23 mouse cellular contexts compared by ENCODE assay signal in genomic region chr1:73918001-73918400, GRCm38 (mm10).
DNase-seq lines count a peak whose midpoint lies in the region; ATAC-seq and TF ChIP-seq lines count a peak whose summit lies in the region.
"Had no signal": no experiment of that assay in that cellular context is flagged by ENCODE, and none has a peak within 500 bp of the region (broad histone marks: within the 10 kb centered on the region; RNA-seq: fewer than 3 reads in every experiment).

No protein-coding gene starts in this region.

- no peaks in the 10 kb centered on the region for H3K27me3 ChIP-seq in kidney, embryonic 14.5 days (ENCODE audit: control insufficient read depth, insufficient read depth, low read length)
- H3K27me3 ChIP-seq: CH12.LX; heart, embryonic 13.5 days; limb, embryonic 15.5 days; liver, embryonic 15.5 days; neural tube, embryonic 15.5 days had no signal

- no peak for ATAC-seq in kidney, embryonic 14.5 days (ENCODE audit: low FRiP score, low TSS enrichment)
- ATAC-seq: hindbrain, postnatal 0 days; intestine, postnatal 0 days; midbrain, embryonic 16.5 days had no signal

- H3K9ac ChIP-seq in kidney, embryonic 14.5 days (ENCODE audit: low read depth, low read length), result no peak overlapping the region
- H3K9ac ChIP-seq: limb, embryonic 15.5 days; liver, embryonic 15.5 days; neural tube, embryonic 15.5 days had no signal

- no peak overlapping the region for H3K4me2 ChIP-seq in kidney, embryonic 14.5 days (replicated peaks; ENCODE audit: low read depth, low read length)
- H3K4me2 ChIP-seq: heart, embryonic 13.5 days; limb, embryonic 15.5 days; liver, embryonic 15.5 days; neural tube, embryonic 15.5 days had no signal

- 81% methylated on average over 11 of the region's 11 CpGs for WGBS in kidney, embryonic 14.5 days

- no peaks in the 10 kb centered on the region for H3K9me3 ChIP-seq in kidney, embryonic 14.5 days (ENCODE audit: control insufficient read depth, low read length)
- H3K9me3 ChIP-seq: embryonic facial prominence, embryonic 10.5 days; heart, embryonic 13.5 days; hindbrain, embryonic 10.5 days; limb, embryonic 15.5 days; liver, embryonic 15.5 days; megakaryocyte, embryonic 14.5 days; neural tube, embryonic 15.5 days had no signal

- peak; percentile 20 for DNase-seq in gastrocnemius, adult 2 months
- DNase-seq in gastrocnemius, postnatal 25 days, result no peak
- DNase-seq in kidney, adult 11 months, result peak; percentile 3
- peak; percentile 1 for DNase-seq in lung, postnatal 10 days
- no peak for DNase-seq in lung, postnatal 25 days (ENCODE audit: low spot score)
- DNase-seq in gastrocnemius, postnatal 14 days, result peak; percentile 0
- DNase-seq: adrenal gland, postnatal 36 days; cerebellum, adult 11-12 months; layer of hippocampus, postnatal 36 days; lung, postnatal 14 days; thymus, adult 2 months had no signal

- no peak overlapping the region for H3K4me3 ChIP-seq in gastrocnemius, adult 2 months
- H3K4me3 ChIP-seq in kidney, embryonic 14.5 days (ENCODE audit: low read length), result no peak overlapping the region
- H3K4me3 ChIP-seq: embryonic facial prominence, embryonic 10.5 days; heart, embryonic 13.5 days; hindbrain, embryonic 10.5 days; limb, embryonic 15.5 days; liver, embryonic 15.5 days; megakaryocyte, embryonic 14.5 days; neural tube, embryonic 15.5 days had no signal

- intact Hi-C loops in gastrocnemius, adult 2 months (cut with DNase I), result no loop called here
- intact Hi-C loops in gastrocnemius, postnatal 14 days (cut with DNase I; ENCODE audit: low total_unique reads), result no loop called here

- H3K4me1 ChIP-seq in kidney, embryonic 14.5 days (ENCODE audit: control insufficient read depth, insufficient read depth, low read length), result peaks cover 5% of the 10 kb centered on the region
- H3K4me1 ChIP-seq: liver, embryonic 15.5 days had no signal

- TF ChIP-seq CTCF in gastrocnemius, adult 2 months (IDR thresholded peaks at IDR 0.05), result no peak

- H3K27ac ChIP-seq in gastrocnemius, adult 2 months, result peak overlapping the region; percentile 63
- no peak overlapping the region for H3K27ac ChIP-seq in kidney, embryonic 14.5 days (ENCODE audit: low read depth, low read length)
- H3K27ac ChIP-seq: embryonic facial prominence, embryonic 10.5 days; hindbrain, embryonic 10.5 days; hindbrain, postnatal 0 days; limb, embryonic 15.5 days; liver, embryonic 15.5 days; neural tube, embryonic 15.5 days had no signal

- peaks cover 51% of the 10 kb centered on the region for H3K36me3 ChIP-seq in kidney, embryonic 14.5 days (ENCODE audit: control insufficient read depth, insufficient read depth, low read length)
- H3K36me3 ChIP-seq: neural tube, embryonic 15.5 days had no signal

Comparison
In these comparisons a context has a peak if more than half of its experiments do, and no peak if none do; other contexts are left out.
1. DNase-seq: peak in gastrocnemius, adult 2 months (single experiment), kidney, adult 11 months (single experiment), lung, postnatal 10 days (single experiment) and gastrocnemius, postnatal 14 days (single experiment); none in gastrocnemius, postnatal 25 days (single experiment) and lung, postnatal 25 days (single experiment).